Mouse (Mus musculus): ENCODE data around the gene Olfr1000.

GRCm38 (mm10) chr2:85561187-85561586 is 50.5 kb downstream of the Olfr1000 start:
- TF ChIP-seq CTCF (IDR thresholded peaks at IDR 0.05; ENCODE audit: extremely low read depth, insufficient read depth, low read length) (peak; percentile 82), POLR2A (IDR thresholded peaks at IDR 0.05; ENCODE audit: extremely low read depth, insufficient read depth, low read length) (no peak)
